Mouse (Mus musculus): ENCODE data around the gene Stap2. TPM values are rescaled to one million over a fixed set of nuclear protein-coding genes. Genes with fewer than 3 reads are reported as not detected.

The Stap2 gene
- polyA plus RNA-seq, 1 experiment from 2014 or later = 14.3 TPM

DNA sequence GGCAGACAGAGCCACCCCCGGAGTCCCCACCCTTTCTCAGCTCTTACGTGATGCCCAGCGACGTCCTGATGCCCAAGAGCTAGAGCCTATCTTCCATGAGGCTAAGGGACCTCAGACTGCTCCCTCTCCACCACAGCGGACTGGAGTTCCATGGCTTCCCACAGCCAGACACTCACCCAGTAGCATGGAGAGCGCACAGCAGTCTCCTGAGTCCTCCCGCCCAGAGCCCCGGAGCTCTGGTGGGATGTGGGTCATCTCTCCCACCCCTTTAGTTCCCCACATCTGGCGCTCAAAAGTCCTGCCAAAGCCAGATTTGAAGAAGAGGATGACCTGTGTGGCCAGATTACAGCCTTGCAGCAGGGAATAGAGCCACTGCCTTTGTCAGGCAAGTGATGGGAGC is 54.8 kb downstream of the Stap2 start:
- TF ChIP-seq CTCF (IDR thresholded peaks at IDR 0.05; ENCODE audit: low read depth) (no peak), EP300 (IDR thresholded peaks at IDR 0.05; ENCODE audit: low read depth) (no peak)
- H3K27me3 ChIP-seq (ENCODE audit: insufficient read depth, low read length) = no peaks in the 10 kb centered on the region
- no peaks in the 10 kb centered on the region for H3K36me3 ChIP-seq (replicated peaks; ENCODE audit: insufficient read depth, low read length)
- H3K27ac ChIP-seq (ENCODE audit: low read depth) = no peak overlapping the region
- 74% methylated on average over 9 of the region's 9 CpGs for WGBS (ENCODE audit: insufficient replicate concordance)
- no peak overlapping the region for H3K4me2 ChIP-seq (ENCODE audit: low read depth, low read length)
- no peak for DNase-seq
- peaks cover 6% of the 10 kb centered on the region; the same call in 1 of the 2 replicates for H3K4me1 ChIP-seq (ENCODE audit: insufficient read depth)
- H3K9ac ChIP-seq (replicated peaks) = no peak overlapping the region
- ATAC-seq = no peak
- no peak overlapping the region for H3K4me3 ChIP-seq (ENCODE audit: low read depth, low read length)
- H3K9me3 ChIP-seq (ENCODE audit: low read length) = no peaks in the 10 kb centered on the region

- ATAC-seq (no peak), DNase-seq (no peak)
- Histone ChIP-seq H3K4me1 (ENCODE audit: insufficient read depth) (peaks cover 6% of the 10 kb centered on the region; the same call in 1 of the 2 replicates), H3K4me3 (ENCODE audit: low read depth, low read length) (no peak within 1 kb of the TSS), H3K4me2 (ENCODE audit: low read depth, low read length) (no peak within 1 kb of the TSS), H3K27me3 (ENCODE audit: insufficient read depth, low read length) (no peaks in the 10 kb centered on the region), H3K9me3 (ENCODE audit: low read length) (no peaks in the 10 kb centered on the region), H3K27ac (ENCODE audit: low read depth) (no peak within 1 kb of the TSS), H3K36me3 (replicated peaks; ENCODE audit: insufficient read depth, low read length) (no peaks in the 10 kb centered on the region), H3K9ac (replicated peaks) (no peak within 1 kb of the TSS)
- TF ChIP-seq EP300 (IDR thresholded peaks at IDR 0.05; ENCODE audit: low read depth) (no peak), CTCF (IDR thresholded peaks at IDR 0.05; ENCODE audit: low read depth) (no peak)
- 74% methylated on average over 2 of the region's 2 CpGs for WGBS (ENCODE audit: insufficient replicate concordance)
Observed at GRCm38 (mm10) chr17:55949400-55949799, 56.0 kb downstream of the Stap2 start, which contains the start of gene Zfp119b. Zfp119b (minus strand) TSS chr17:55949500.

DNA sequence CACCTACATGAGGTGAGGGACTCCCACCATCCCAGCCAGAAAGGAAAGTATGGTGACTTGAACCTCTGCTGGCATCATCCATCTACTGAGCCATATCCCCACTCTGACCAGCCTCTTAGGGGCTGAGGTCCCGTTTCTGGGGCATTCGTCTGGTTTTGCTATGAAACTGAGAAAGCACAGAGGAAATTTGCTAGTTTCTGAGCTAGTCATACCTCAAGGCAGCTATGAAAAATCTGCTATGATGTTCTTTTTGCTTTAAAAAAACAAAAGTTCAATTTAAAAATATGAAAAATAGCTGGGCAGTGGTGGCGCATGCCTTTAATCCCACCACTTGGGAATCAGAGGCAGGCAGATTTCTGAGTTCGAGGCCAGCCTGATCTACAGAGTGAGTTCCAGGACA is 56.7 kb downstream of the Stap2 start:
- 85% methylated on average over 4 of the region's 4 CpGs for WGBS (ENCODE audit: insufficient replicate concordance)
- ATAC-seq (no peak), DNase-seq (no peak)
- no peaks in the 10 kb centered on the region for H3K36me3 ChIP-seq (replicated peaks; ENCODE audit: insufficient read depth, low read length)
- peaks cover 6% of the 10 kb centered on the region; the same call in 1 of the 2 replicates for H3K4me1 ChIP-seq (ENCODE audit: insufficient read depth)
- no peak overlapping the region for H3K4me3 ChIP-seq (ENCODE audit: low read depth, low read length)
- TF ChIP-seq EP300 (IDR thresholded peaks at IDR 0.05; ENCODE audit: low read depth) (no peak), CTCF (IDR thresholded peaks at IDR 0.05; ENCODE audit: low read depth) (no peak)
- H3K4me2 ChIP-seq (ENCODE audit: low read depth, low read length) = no peak overlapping the region
- H3K27me3 ChIP-seq (ENCODE audit: insufficient read depth, low read length) = no peaks in the 10 kb centered on the region
- H3K9ac ChIP-seq (replicated peaks) = no peak overlapping the region
- H3K27ac ChIP-seq (ENCODE audit: low read depth) = no peak overlapping the region
- H3K9me3 ChIP-seq (ENCODE audit: low read length) = no peaks in the 10 kb centered on the region

Other genes starting within 250 kb of the Stap2 start
- gene Zfp119a, start 126.7 kb downstream of the Stap2 start, polyA plus RNA-seq (2015; fragmentation: Nextera tagmentation; extraction: Ambion mirVana) = 3.0 and 4.5 TPM in 2 replicates
- 4.9 and 5.5 TPM in 2 replicates for gene Zfp959, start 113.5 kb downstream of the Stap2 start, polyA plus RNA-seq (2015; fragmentation: Nextera tagmentation; extraction: Ambion mirVana)
- 3.8 and 4.4 TPM in 2 replicates for gene Zfp119b, start 56.1 kb downstream of the Stap2 start, polyA plus RNA-seq (2015; fragmentation: Nextera tagmentation; extraction: Ambion mirVana)
- 10.0 and 10.5 TPM in 2 replicates for gene Ebi3, start 52.9 kb downstream of the Stap2 start, polyA plus RNA-seq (2015; fragmentation: Nextera tagmentation; extraction: Ambion mirVana)
- 6.3 and 7.1 TPM in 2 replicates for gene Yju2, start 46.5 kb downstream of the Stap2 start, polyA plus RNA-seq (2015; fragmentation: Nextera tagmentation; extraction: Ambion mirVana)
- 0.26 and 0.34 TPM in 2 replicates for gene Shd, start 35.1 kb downstream of the Stap2 start, polyA plus RNA-seq (2015; fragmentation: Nextera tagmentation; extraction: Ambion mirVana)
- gene Fsd1, start 19.1 kb downstream of the Stap2 start, polyA plus RNA-seq (2015; fragmentation: Nextera tagmentation; extraction: Ambion mirVana) = not detected in 2 replicates
- 17.5 and 23.9 TPM in 2 replicates for gene Mpnd, start 127 bp upstream of the Stap2 start, polyA plus RNA-seq (2015; fragmentation: Nextera tagmentation; extraction: Ambion mirVana)
- gene Sh3gl1, start 31.1 kb upstream of the Stap2 start, polyA plus RNA-seq (2015; fragmentation: Nextera tagmentation; extraction: Ambion mirVana) = 35.9 and 37.1 TPM in 2 replicates
- gene Chaf1a, start 34.9 kb upstream of the Stap2 start, polyA plus RNA-seq (2015; fragmentation: Nextera tagmentation; extraction: Ambion mirVana) = 4.9 and 6.5 TPM in 2 replicates
- 19.1 and 20.5 TPM in 2 replicates for gene Ubxn6, start 69.4 kb upstream of the Stap2 start, polyA plus RNA-seq (2015; fragmentation: Nextera tagmentation; extraction: Ambion mirVana)
- 24.8 and 27.7 TPM in 2 replicates for gene Hdgfl2, start 74.0 kb upstream of the Stap2 start, polyA plus RNA-seq (2015; fragmentation: Nextera tagmentation; extraction: Ambion mirVana)
- 0.12 and 0.24 TPM in 2 replicates for gene Plin4, start 104.2 kb upstream of the Stap2 start, polyA plus RNA-seq (2015; fragmentation: Nextera tagmentation; extraction: Ambion mirVana)
- gene Plin5, start 112.0 kb upstream of the Stap2 start, polyA plus RNA-seq (2015; fragmentation: Nextera tagmentation; extraction: Ambion mirVana) = 57.3 and 58.4 TPM in 2 replicates
- 256 and 269 TPM in 2 replicates for gene Lrg1, start 116.4 kb upstream of the Stap2 start, polyA plus RNA-seq (2015; fragmentation: Nextera tagmentation; extraction: Ambion mirVana)
- gene Sema6b, start 134.8 kb upstream of the Stap2 start, polyA plus RNA-seq (2015; fragmentation: Nextera tagmentation; extraction: Ambion mirVana) = 0.56 and 0.62 TPM in 2 replicates
- gene Tnfaip8l1, start 156.9 kb upstream of the Stap2 start, polyA plus RNA-seq (2015; fragmentation: Nextera tagmentation; extraction: Ambion mirVana) = 2.8 and 3.3 TPM in 2 replicates
- gene Mydgf, start 178.3 kb upstream of the Stap2 start, polyA plus RNA-seq (2015; fragmentation: Nextera tagmentation; extraction: Ambion mirVana) = 45.8 and 49.8 TPM in 2 replicates
- 10.2 and 12.1 TPM in 2 replicates for gene Dpp9, start 213.3 kb upstream of the Stap2 start, polyA plus RNA-seq (2015; fragmentation: Nextera tagmentation; extraction: Ambion mirVana)

Measured in liver, postnatal 0 days (tissue).